Mouse (Mus musculus): Measurements from ENCODE around the gene Prkce. TPM values are rescaled to one million over a fixed set of nuclear protein-coding genes. Genes with fewer than 3 reads are reported as not detected.

Prkce gene
- polyA plus RNA-seq, 1 experiment from 2014 or later, result 4.4 TPM

DNA sequence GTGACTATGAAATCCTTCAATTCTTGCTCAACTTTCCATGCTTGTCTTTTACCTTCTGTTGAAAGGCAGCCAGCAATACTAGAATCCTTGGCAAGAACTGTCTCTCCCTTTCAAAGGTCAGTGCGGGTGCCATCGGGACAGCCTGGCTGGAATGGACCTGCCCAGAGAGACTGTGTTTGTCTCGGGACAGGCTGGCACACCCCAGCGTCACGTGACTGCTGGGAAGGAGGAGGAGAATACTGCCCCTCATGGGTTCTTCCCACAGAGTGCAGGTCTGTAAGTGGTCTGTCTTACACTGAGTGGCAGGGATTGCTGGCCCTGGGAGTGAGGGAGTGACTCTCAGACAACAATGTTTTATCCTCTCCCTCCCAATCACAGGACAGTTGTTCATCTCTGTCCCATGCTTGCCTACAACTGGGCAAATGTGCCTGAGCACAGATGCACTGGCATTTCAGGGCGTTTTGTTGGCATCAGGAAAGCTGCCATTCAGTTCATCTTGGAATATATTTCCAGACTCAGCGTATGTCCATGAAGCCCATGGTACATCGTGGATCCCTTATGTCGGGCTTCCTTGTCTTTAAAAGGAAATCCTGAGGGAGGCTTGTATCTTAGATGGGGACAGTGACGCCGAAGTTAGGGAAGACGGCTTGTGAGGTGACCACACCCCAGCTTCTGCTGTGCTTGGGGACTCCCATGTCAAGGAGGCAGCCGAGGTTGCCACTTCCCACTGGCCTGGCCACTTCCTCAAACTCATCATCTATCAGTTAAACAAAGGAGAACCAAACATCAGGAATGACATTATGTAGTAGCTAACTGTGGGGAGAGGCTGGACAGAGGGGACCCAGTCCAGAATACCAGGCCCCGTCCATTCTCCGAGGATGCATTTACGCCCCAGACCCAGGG, 69.5 kb downstream of the Prkce start:
- no peak overlapping the region for H3K4me2 ChIP-seq (ENCODE audit: low read depth, low read length)
- no peaks in the 10 kb centered on the region for H3K27me3 ChIP-seq (ENCODE audit: control insufficient read depth, insufficient read depth, low read length)
- no peak overlapping the region for H3K27ac ChIP-seq (ENCODE audit: low read length)
- no peaks in the 10 kb centered on the region for H3K4me1 ChIP-seq (ENCODE audit: control insufficient read depth, insufficient read depth, low read length)
- 82% methylated on average over 16 of the region's 16 CpGs for WGBS
- no peak overlapping the region for H3K4me3 ChIP-seq (replicated peaks; ENCODE audit: low read length)
- ATAC-seq (ENCODE audit: insufficient read depth, low FRiP score), result no peak
- H3K36me3 ChIP-seq (ENCODE audit: control insufficient read depth, insufficient read depth, low read length), result no peaks in the 10 kb centered on the region
- no peak overlapping the region for H3K9ac ChIP-seq (ENCODE audit: low read length)
- H3K9me3 ChIP-seq (replicated peaks; ENCODE audit: control insufficient read depth, low read length), result no peaks in the 10 kb centered on the region

DNA sequence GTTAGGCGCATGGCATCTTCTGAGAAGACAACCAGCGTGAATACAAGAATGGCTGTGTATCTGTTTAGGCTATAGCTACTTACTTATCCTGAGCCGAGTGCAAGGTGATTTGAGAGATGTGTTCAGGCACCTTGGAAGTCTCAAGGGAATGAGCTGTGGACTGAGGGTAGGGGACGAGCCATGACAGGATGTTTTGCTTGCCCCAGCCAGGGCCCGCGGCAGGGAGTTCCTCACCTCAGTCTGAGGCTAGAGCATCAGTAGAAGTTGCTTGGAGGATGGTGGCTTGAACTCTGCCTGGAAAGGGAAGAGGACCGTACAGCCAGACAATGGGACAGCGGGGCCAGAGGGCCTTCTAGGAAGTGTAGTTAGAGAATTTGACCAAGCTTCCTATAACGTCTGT, 74.7 kb downstream of the Prkce start:
- Histone ChIP-seq H3K27ac (ENCODE audit: low read length) (no peak overlapping the region), H3K4me1 (ENCODE audit: control insufficient read depth, insufficient read depth, low read length) (no peaks in the 10 kb centered on the region), H3K27me3 (ENCODE audit: control insufficient read depth, insufficient read depth, low read length) (no peaks in the 10 kb centered on the region), H3K4me3 (replicated peaks; ENCODE audit: low read length) (no peak overlapping the region), H3K9me3 (replicated peaks; ENCODE audit: control insufficient read depth, low read length) (no peaks in the 10 kb centered on the region), H3K9ac (ENCODE audit: low read length) (no peak overlapping the region), H3K4me2 (ENCODE audit: low read depth, low read length) (no peak overlapping the region), H3K36me3 (ENCODE audit: control insufficient read depth, insufficient read depth, low read length) (no peaks in the 10 kb centered on the region)
- ATAC-seq (ENCODE audit: insufficient read depth, low FRiP score), result no peak
- 80% methylated on average over 9 of the region's 9 CpGs for WGBS

DNA sequence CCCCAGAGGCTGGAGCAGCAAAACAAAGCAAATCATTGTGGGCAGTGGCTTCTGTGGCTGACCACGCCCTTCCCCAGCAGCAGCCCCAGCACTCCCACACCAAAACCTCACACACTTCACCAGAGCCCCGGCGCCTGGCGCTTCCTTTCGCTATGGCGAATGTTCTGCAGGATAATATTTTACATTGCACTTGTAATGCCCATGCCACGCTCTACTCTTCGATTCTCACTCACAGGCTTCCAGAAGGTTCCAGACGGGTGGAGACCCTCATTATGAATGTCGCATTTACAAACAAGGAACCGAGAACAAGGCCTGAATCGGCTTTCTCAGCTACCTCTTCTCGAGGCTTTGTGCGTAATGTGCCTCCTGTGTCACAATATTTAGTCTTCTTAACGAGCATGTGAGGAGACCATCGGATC, 75.5 kb downstream of the Prkce start:
- H3K9me3 ChIP-seq (replicated peaks; ENCODE audit: control insufficient read depth, low read length), result no peaks in the 10 kb centered on the region
- no peaks in the 10 kb centered on the region for H3K4me1 ChIP-seq (ENCODE audit: control insufficient read depth, insufficient read depth, low read length)
- no peak overlapping the region for H3K4me2 ChIP-seq (ENCODE audit: low read depth, low read length)
- no peak overlapping the region for H3K9ac ChIP-seq (ENCODE audit: low read length)
- no peak overlapping the region for H3K4me3 ChIP-seq (replicated peaks; ENCODE audit: low read length)
- 77% methylated on average over 16 of the region's 16 CpGs for WGBS
- H3K27me3 ChIP-seq (ENCODE audit: control insufficient read depth, insufficient read depth, low read length), result no peaks in the 10 kb centered on the region
- H3K36me3 ChIP-seq (ENCODE audit: control insufficient read depth, insufficient read depth, low read length), result no peaks in the 10 kb centered on the region
- ATAC-seq (ENCODE audit: insufficient read depth, low FRiP score), result no peak
- H3K27ac ChIP-seq (ENCODE audit: low read length), result no peak overlapping the region

DNA sequence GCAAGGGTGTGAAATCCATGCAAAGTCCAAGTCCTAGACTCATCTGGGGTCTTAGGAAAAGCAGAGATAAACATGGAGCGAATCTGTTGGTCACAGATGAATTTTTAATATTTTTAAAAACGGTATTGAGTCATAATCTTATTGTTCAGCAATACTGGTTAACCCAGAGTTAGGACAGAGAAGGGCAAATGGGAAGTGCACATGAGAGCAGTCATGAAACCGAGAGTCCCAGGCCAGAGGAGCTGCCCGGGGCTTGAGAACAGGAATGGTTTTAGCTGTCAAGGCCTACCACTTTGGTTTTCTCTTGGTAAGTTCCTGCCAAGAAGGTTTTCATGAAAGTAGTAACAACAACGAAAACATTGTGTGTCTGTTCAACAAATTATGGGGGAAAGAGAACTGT, 76.8 kb downstream of the Prkce start:
- no peaks in the 10 kb centered on the region for H3K27me3 ChIP-seq (ENCODE audit: control insufficient read depth, insufficient read depth, low read length)
- no peak for ATAC-seq (ENCODE audit: insufficient read depth, low FRiP score)
- no peak overlapping the region for H3K4me2 ChIP-seq (ENCODE audit: low read depth, low read length)
- no peaks in the 10 kb centered on the region for H3K36me3 ChIP-seq (ENCODE audit: control insufficient read depth, insufficient read depth, low read length)
- no peak overlapping the region for H3K9ac ChIP-seq (ENCODE audit: low read length)
- no peaks in the 10 kb centered on the region for H3K9me3 ChIP-seq (replicated peaks; ENCODE audit: control insufficient read depth, low read length)
- H3K27ac ChIP-seq (ENCODE audit: low read length), result no peak overlapping the region
- H3K4me1 ChIP-seq (ENCODE audit: control insufficient read depth, insufficient read depth, low read length), result no peaks in the 10 kb centered on the region
- WGBS, result 93% methylated on average over 5 of the region's 5 CpGs
- H3K4me3 ChIP-seq (replicated peaks; ENCODE audit: low read length), result no peak overlapping the region

DNA sequence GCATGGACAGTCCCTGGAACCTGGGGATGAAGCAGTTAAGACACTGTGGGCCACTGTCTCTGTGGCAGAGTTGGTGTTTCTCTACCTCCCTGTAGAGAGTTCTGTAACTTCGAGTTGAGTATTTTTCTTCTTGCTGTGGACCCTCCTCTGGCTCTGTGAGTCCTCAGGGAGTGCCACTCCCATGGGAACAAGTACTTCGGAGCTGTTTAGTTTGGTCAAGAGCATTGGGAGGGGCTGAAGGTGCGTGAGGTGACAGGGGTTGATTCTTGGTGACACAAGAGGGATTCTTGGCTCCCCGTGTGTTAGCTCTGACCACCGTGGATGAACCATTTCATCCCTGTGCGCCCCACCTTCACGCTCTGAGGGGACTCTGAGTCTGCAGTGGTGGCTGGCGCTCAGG, 81.2 kb downstream of the Prkce start:
- Histone ChIP-seq H3K9ac (ENCODE audit: low read length) (no peak overlapping the region), H3K9me3 (replicated peaks; ENCODE audit: control insufficient read depth, low read length) (no peaks in the 10 kb centered on the region), H3K27ac (ENCODE audit: low read length) (no peak overlapping the region), H3K4me3 (replicated peaks; ENCODE audit: low read length) (no peak overlapping the region), H3K4me1 (ENCODE audit: control insufficient read depth, insufficient read depth, low read length) (no peaks in the 10 kb centered on the region), H3K36me3 (ENCODE audit: control insufficient read depth, insufficient read depth, low read length) (no peaks in the 10 kb centered on the region), H3K4me2 (ENCODE audit: low read depth, low read length) (no peak overlapping the region), H3K27me3 (ENCODE audit: control insufficient read depth, insufficient read depth, low read length) (no peaks in the 10 kb centered on the region)
- WGBS, result 77% methylated on average over 8 of the region's 8 CpGs
- no peak for ATAC-seq (ENCODE audit: insufficient read depth, low FRiP score)

DNA sequence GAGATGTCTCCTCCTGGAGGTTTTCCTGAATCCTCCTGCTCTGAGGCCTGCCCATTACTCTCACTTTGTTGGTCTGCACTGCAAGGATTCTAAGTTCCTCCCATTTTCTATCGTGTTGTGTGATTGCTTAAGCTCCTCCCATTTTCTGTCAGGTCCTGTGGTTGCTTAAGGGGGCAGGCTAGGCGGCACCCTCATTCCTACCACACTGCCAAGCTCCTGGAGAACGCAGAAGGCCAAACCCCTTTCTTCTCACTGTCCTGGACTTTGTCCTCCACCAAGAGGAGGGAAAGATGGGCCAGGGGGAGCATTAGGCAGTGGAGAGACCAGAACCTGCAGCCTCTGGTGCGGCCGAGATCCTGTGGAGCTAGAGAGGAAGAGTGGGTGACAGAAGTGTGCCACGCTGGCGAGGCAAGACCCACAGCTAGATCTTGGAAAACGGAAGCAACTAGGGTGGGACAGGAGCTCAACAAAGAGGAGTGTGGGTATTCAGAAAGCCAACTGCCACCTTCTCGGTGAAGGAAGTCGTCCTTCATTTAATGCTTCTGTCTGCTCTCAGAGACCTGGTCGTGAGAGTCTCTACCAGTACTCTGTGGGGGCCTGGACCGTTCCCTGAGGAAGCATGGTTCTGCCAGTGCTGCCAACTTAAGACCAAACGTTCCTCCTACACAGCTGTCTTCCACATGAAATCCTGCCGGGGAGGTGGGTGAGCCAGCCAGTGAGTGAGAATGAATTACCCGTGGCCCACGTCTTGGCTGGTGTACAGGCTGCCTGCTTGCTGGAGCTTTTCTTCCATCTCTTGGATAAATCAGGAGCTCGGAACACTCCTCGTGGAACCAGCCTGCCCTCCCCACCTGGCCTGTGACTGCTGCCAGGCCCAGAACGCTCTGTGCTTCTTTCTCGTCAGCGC, 82.2 kb downstream of the Prkce start:
- 66% methylated on average over 21 of the region's 21 CpGs for WGBS
- Histone ChIP-seq H3K27ac (ENCODE audit: low read length) (no peak overlapping the region), H3K4me1 (ENCODE audit: control insufficient read depth, insufficient read depth, low read length) (0 out of 2 replicates have a peak, but pooled peaks cover 2% of the 10 kb centered on the region), H3K4me3 (replicated peaks; ENCODE audit: low read length) (no peak overlapping the region), H3K4me2 (ENCODE audit: low read depth, low read length) (no peak overlapping the region), H3K27me3 (ENCODE audit: control insufficient read depth, insufficient read depth, low read length) (no peaks in the 10 kb centered on the region), H3K9ac (ENCODE audit: low read length) (no peak overlapping the region), H3K9me3 (replicated peaks; ENCODE audit: control insufficient read depth, low read length) (0 out of 2 replicates have a peak, but pooled peaks cover under 1% of the 10 kb centered on the region), H3K36me3 (ENCODE audit: control insufficient read depth, insufficient read depth, low read length) (no peaks in the 10 kb centered on the region)
- ATAC-seq (ENCODE audit: insufficient read depth, low FRiP score), result 0 out of 2 replicates have a peak, but pooled peaks have one; percentile 42

DNA sequence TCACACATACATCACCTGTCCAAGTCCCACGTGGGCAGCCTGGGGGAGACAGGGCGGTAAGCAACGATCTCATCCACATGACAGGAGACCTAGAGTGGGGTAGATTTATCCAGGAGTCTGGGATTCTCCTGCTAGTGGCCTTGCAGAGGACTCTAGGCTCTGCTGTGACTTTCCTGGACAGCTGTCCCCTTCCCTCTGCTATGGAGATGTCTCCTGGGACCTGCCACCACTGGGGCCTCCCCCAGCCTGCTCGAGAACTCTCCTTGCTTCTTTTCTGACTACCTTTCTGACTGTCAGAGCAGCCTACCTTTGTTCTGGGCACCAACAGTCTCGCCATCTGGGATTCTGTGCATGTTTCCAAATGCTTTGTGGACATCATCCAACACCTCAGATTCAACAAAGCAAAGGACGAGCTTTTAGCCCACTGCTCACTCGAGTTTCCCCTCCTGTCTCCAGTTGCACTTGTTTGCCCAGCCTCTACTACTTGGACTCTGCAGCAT, 82.9 kb downstream of the Prkce start:
- Histone ChIP-seq H3K27me3 (ENCODE audit: control insufficient read depth, insufficient read depth, low read length) (no peaks in the 10 kb centered on the region), H3K27ac (ENCODE audit: low read length) (no peak overlapping the region), H3K36me3 (ENCODE audit: control insufficient read depth, insufficient read depth, low read length) (no peaks in the 10 kb centered on the region), H3K4me2 (ENCODE audit: low read depth, low read length) (no peak overlapping the region), H3K9me3 (replicated peaks; ENCODE audit: control insufficient read depth, low read length) (peaks cover 4% of the 10 kb centered on the region; the same call in 1 of the 2 replicates), H3K4me1 (ENCODE audit: control insufficient read depth, insufficient read depth, low read length) (0 out of 2 replicates have a peak, but pooled peaks cover 2% of the 10 kb centered on the region), H3K9ac (ENCODE audit: low read length) (no peak overlapping the region), H3K4me3 (replicated peaks; ENCODE audit: low read length) (no peak overlapping the region)
- ATAC-seq (ENCODE audit: insufficient read depth, low FRiP score), result no peak
- WGBS, result 69% methylated on average over 7 of the region's 7 CpGs

DNA sequence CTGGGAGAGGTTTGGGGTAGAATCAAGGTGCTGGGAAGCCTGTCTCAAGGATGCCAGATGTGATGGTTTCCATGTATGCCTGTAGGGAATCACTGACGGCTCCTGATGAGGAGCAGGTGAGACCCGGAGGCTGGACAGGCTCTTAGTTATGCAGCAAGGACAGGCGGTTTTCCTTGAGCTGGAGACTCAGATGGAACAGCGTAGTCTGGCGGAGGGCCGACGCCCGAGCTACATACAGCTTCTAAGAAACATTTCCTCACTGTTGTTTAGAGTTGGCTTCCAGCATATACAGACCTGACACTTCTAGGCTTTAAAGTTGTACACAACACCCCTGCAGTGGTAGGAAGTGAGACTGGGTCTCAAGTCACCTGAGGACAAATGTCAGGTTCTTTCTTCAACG, 86.3 kb downstream of the Prkce start:
- peak; percentile 49; the same call in 1 of the 2 replicates for ATAC-seq (ENCODE audit: insufficient read depth, low FRiP score)
- Histone ChIP-seq H3K9me3 (replicated peaks; ENCODE audit: control insufficient read depth, low read length) (peaks cover 4% of the 10 kb centered on the region; the same call in 1 of the 2 replicates), H3K27me3 (ENCODE audit: control insufficient read depth, insufficient read depth, low read length) (no peaks in the 10 kb centered on the region), H3K9ac (ENCODE audit: low read length) (no peak overlapping the region), H3K27ac (ENCODE audit: low read length) (no peak overlapping the region; the same call in 1 of the 2 replicates), H3K36me3 (ENCODE audit: control insufficient read depth, insufficient read depth, low read length) (no peaks in the 10 kb centered on the region), H3K4me3 (replicated peaks; ENCODE audit: low read length) (no peak overlapping the region), H3K4me2 (ENCODE audit: low read depth, low read length) (no peak overlapping the region), H3K4me1 (ENCODE audit: control insufficient read depth, insufficient read depth, low read length) (0 out of 2 replicates have a peak, but pooled peaks cover 2% of the 10 kb centered on the region)
- WGBS, result 66% methylated on average over 9 of the region's 9 CpGs

All from stomach, embryonic 16.5 days (tissue).